Mouse (Mus musculus) induced T-regulatory cell, adult 2 months (primary cell): ENCODE data around the gene Vmn1r42.
"Not testable (repeated sequence)": the region's sequence is repeated elsewhere in the genome, so short reads cannot be mapped to it uniquely, and the experiment has no call there.

ENCODE experiments used
- DNase-seq: peaks from one replicate; pipeline ENCODE4 v3.0.0-alpha.2; 2012; ENCODE audit warnings: low read depth

Vmn1r42 gene

GRCm38 (mm10) chr6:89876313-89876712 lies at the start of gene Vmn1r42, which contains the start of gene Vmn1r43:
Vmn1r42 (minus strand) TSS chr6:89876413.
Vmn1r43 (minus strand) TSS chr6:89876413.
- DNase-seq: not testable (repeated sequence)

- no peak for DNase-seq
Observed at GRCm38 (mm10) chr6:89883812-89884211, 7.6 kb upstream of the Vmn1r42 start.

- no peak for DNase-seq
Observed at GRCm38 (mm10) chr6:89883360-89883759, 7.1 kb upstream of the Vmn1r42 start, which contains the start of gene Vmn1r44. Vmn1r44 (plus strand) TSS chr6:89883660.

GRCm38 (mm10) chr6:89880867-89881266 lies 4.7 kb upstream of the Vmn1r42 start:
- DNase-seq: no peak

GRCm38 (mm10) chr6:89876963-89877362 lies 750 bp upstream of the Vmn1r42 start:
- DNase-seq: no peak

GRCm38 (mm10) chr6:89867976-89868375 lies 8.2 kb downstream of the Vmn1r42 start:
- no peak for DNase-seq

- no peak for DNase-seq
Observed at GRCm38 (mm10) chr6:89867276-89867675, 8.9 kb downstream of the Vmn1r42 start.

- no peak for DNase-seq
Observed at GRCm38 (mm10) chr6:89863792-89864191, 12.4 kb downstream of the Vmn1r42 start.

- DNase-seq: no peak
Observed at GRCm38 (mm10) chr6:89859839-89860238, 16.4 kb downstream of the Vmn1r42 start.

GRCm38 (mm10) chr6:89857552-89857951 lies 18.7 kb downstream of the Vmn1r42 start:
- no peak for DNase-seq
